Mouse (Mus musculus): ENCODE results near the gene Tox2. TPM values are rescaled to one million over a fixed set of nuclear protein-coding genes. Genes with fewer than 3 reads are reported as not detected.

Tox2 gene
- total RNA-seq, 4 experiments from 2014 or later, result 25.1 to 31.4 (median 26.0) TPM

- no peak for DNase-seq (ENCODE audit: low spot score in 2 of 2)
Observed at GRCm38 (mm10) chr2:163253248-163254099, 50.5 kb downstream of the Tox2 start.

- DNase-seq (ENCODE audit: low spot score in 2 of 2), result no peak
Observed at GRCm38 (mm10) chr2:163254228-163254627, 51.3 kb downstream of the Tox2 start.

- DNase-seq (ENCODE audit: low spot score in 2 of 2), result no peak
Observed at GRCm38 (mm10) chr2:163256765-163257164, 53.8 kb downstream of the Tox2 start.

- no peak for DNase-seq (ENCODE audit: low spot score in 2 of 2)
Observed at GRCm38 (mm10) chr2:163261362-163262054, 58.6 kb downstream of the Tox2 start.

GRCm38 (mm10) chr2:163262055-163262420, 59.1 kb downstream of the Tox2 start:
- DNase-seq (ENCODE audit: low spot score in 2 of 2), result no peak

GRCm38 (mm10) chr2:163267097-163267496, 64.2 kb downstream of the Tox2 start:
- DNase-seq (ENCODE audit: low spot score in 2 of 2), result no peak

GRCm38 (mm10) chr2:163271581-163272492, 68.9 kb downstream of the Tox2 start:
- no peak for DNase-seq (ENCODE audit: low spot score in 2 of 2)

- DNase-seq (ENCODE audit: low spot score in 2 of 2), result no peak
Observed at GRCm38 (mm10) chr2:163273815-163274214, 70.9 kb downstream of the Tox2 start.

- DNase-seq (ENCODE audit: low spot score in 2 of 2), result no peak
Observed at GRCm38 (mm10) chr2:163275986-163276385, 73.1 kb downstream of the Tox2 start.

- DNase-seq (ENCODE audit: low spot score in 2 of 2), result no peak
Observed at GRCm38 (mm10) chr2:163277979-163278378, 75.1 kb downstream of the Tox2 start.

- DNase-seq (ENCODE audit: low spot score in 2 of 2), result no peak
Observed at GRCm38 (mm10) chr2:163280636-163281322, 77.9 kb downstream of the Tox2 start.

- DNase-seq (ENCODE audit: low spot score in 2 of 2), result no peak
Observed at GRCm38 (mm10) chr2:163284856-163285255, 81.9 kb downstream of the Tox2 start.

GRCm38 (mm10) chr2:163285335-163285734, 82.4 kb downstream of the Tox2 start:
- no peak for DNase-seq (ENCODE audit: low spot score in 2 of 2)

- no peak for DNase-seq (ENCODE audit: low spot score in 2 of 2)
Observed at GRCm38 (mm10) chr2:163285762-163286161, 82.8 kb downstream of the Tox2 start.

GRCm38 (mm10) chr2:163288881-163289379, 86.0 kb downstream of the Tox2 start:
- DNase-seq (ENCODE audit: low spot score in 2 of 2), result no peak

GRCm38 (mm10) chr2:163296999-163297630, 94.2 kb downstream of the Tox2 start:
- DNase-seq (ENCODE audit: low spot score in 2 of 2), result no peak

- peak in 1 of 2 experiments; percentile 29 for DNase-seq (ENCODE audit: low spot score in 2 of 2)
Observed at GRCm38 (mm10) chr2:163300069-163301060, 97.4 kb downstream of the Tox2 start.

- no peak for DNase-seq (ENCODE audit: low spot score in 2 of 2)
Observed at GRCm38 (mm10) chr2:163301641-163302040, 98.7 kb downstream of the Tox2 start.

- no peak for DNase-seq (ENCODE audit: low spot score in 2 of 2)
Observed at GRCm38 (mm10) chr2:163303037-163303436, 100.1 kb downstream of the Tox2 start.
